Mouse (Mus musculus) thymus, adult 18-20 months (tissue): ENCODE results near the gene Olfr835.

Experiments
- DNase-seq, 2 experiments: peaks; one replicate each; pipeline ENCODE4 v3.0.0; 2022; ENCODE audit warnings: mixed read lengths in 2 of 2

Gene Olfr835

DNA sequence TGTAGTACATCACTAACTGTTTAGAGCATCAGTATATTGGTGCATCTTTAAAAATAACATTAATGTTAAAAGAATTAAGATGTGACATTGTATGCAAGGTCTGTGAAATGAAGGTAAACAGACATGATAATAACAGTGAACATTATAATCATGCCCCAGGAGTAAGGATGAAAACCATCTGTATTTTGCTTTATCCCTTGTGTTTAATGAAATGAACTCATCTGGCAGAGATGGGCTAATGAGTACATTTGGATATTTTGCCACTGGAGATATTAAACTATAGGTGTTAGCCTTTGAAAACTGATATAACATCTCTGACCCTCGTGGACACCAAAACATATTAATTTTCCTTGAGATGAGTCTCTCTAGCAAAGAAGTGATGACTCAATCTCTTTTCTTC, at the start of gene Olfr835:
Gene Olfr835, plus strand, starts transcription at position 301 of the 400 bp plus-strand sequence.
- no peak for DNase-seq

- no peak for DNase-seq
Observed at GRCm38 (mm10) chr9:18987690-18988089, 44.8 kb upstream of the Olfr835 start, which contains the start of gene Olfr834. Gene Olfr834, plus strand, starts transcription at chr9:18987990.

DNA sequence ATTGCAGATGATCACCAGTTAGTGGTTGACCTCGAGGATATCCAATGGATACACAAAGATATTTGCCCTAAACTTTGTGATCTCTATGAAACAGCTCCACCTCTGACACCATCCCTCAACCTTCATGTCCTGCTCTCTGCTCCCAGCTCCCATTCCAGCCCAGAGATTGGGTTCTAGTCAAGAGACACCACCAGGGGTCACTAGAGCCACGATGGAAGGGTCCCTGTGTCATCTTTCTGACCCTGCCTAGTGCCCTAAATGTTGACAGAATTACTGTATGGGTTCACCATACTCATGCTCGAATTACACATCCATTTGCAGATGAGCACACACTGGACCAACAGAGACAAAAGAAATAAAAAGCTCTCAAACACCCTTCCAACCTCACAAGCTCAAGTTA, 52.5 kb downstream of the Olfr835 start:
- DNase-seq = no peak
